Mouse (Mus musculus): ENCODE measurements around the gene Ccnd2. TPM values are rescaled to one million over a fixed set of nuclear protein-coding genes. Genes with fewer than 3 reads are reported as not detected.
A peak's percentile ranks its signal among the peaks of the same experiment; 100 is the strongest.

Gene Ccnd2
- polyA plus RNA-seq (2015; fragmentation: Nextera tagmentation; extraction: Ambion mirVana): 270 and 302 TPM in 2 replicates

DNA sequence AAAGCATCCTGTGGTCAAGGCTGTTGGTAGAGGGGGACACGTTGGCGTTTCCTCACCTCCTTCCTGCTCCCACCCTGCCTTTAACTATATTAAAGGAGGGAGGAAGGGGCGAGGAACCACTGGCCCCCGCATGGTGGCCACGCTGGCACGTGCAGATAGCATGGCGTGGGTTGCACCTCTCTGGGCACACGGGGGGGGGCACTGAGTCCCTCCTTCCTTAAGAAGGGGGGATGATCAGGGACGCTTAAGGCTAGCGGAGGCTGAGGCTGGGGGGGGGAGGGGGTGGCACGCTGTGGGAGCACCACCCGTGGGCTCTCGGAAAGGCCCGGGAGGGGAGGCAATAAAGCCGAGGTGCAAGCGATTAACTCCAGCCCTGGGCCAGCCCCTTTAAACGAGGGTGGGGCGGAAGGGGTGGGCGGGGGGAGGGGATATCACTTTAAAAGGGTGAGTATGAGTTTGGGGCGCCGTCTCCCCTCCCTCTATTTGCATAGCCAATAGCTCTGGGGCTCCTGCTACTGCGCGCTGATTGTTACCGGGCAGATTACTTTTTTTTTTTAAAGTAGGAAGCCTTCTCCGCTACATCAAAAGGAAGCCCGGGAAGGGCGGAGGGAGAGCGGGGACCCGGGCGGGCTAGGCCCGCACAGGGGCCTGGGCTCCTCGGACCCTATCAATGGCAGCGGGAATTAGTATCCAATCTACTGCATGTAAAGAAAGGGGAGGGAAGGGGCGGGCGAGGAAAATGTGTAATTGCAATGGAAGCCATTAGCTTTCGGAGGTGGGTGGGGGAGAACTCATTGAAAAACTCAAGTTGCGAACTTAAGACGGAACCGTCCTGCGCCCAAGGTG lies at the start of gene Ccnd2:
TSS of gene Ccnd2 (minus strand) at position 88 of the 846 bp plus-strand sequence.
- peak; percentile 37 for ATAC-seq (ENCODE audit: low FRiP score)
- under 1% methylated on average over 40 of the region's 40 CpGs for WGBS
- Histone ChIP-seq H3K27me3 (peaks cover 80% of the 10 kb centered on the region), H3K36me3 (no peaks in the 10 kb centered on the region), H3K4me1 (replicated peaks) (peaks cover 73% of the 10 kb centered on the region), H3K4me2 (peak within 1 kb of the TSS; percentile 74), H3K27ac (peak within 1 kb of the TSS; percentile 40; the same call in 1 of the 2 replicates), H3K9me3 (no peaks in the 10 kb centered on the region), H3K9ac (peak within 1 kb of the TSS; percentile 55), H3K4me3 (peak within 1 kb of the TSS; percentile 47)

- no peak overlapping the region for H3K27ac ChIP-seq
- H3K9ac ChIP-seq: no peak overlapping the region
- no peaks in the 10 kb centered on the region for H3K27me3 ChIP-seq
- H3K9me3 ChIP-seq: no peaks in the 10 kb centered on the region
- H3K4me2 ChIP-seq: no peak overlapping the region
- no peak for ATAC-seq (ENCODE audit: low FRiP score)
- H3K36me3 ChIP-seq: no peaks in the 10 kb centered on the region
- no peak overlapping the region for H3K4me3 ChIP-seq
- 87% methylated on average over 2 of the region's 2 CpGs for WGBS
- no peaks in the 10 kb centered on the region for H3K4me1 ChIP-seq (replicated peaks)
These were observed 45.0 kb upstream of the Ccnd2 start for GRCm38 (mm10) chr6:127196985-127197384.

- H3K27me3 ChIP-seq: no peaks in the 10 kb centered on the region
- peaks cover 26% of the 10 kb centered on the region for H3K4me1 ChIP-seq (replicated peaks)
- no peak overlapping the region for H3K9ac ChIP-seq
- no peaks in the 10 kb centered on the region for H3K9me3 ChIP-seq
- H3K27ac ChIP-seq: no peak overlapping the region
- no peak overlapping the region for H3K4me2 ChIP-seq
- 77% methylated on average over 12 of the region's 12 CpGs for WGBS
- ATAC-seq (ENCODE audit: low FRiP score): no peak
- no peak overlapping the region for H3K4me3 ChIP-seq
- H3K36me3 ChIP-seq: no peaks in the 10 kb centered on the region
These were observed 29.3 kb upstream of the Ccnd2 start for GRCm38 (mm10) chr6:127181296-127181695.

- no peak overlapping the region for H3K9ac ChIP-seq
- H3K27ac ChIP-seq: no peak overlapping the region
- 52% methylated on average over 12 of the region's 12 CpGs for WGBS
- H3K27me3 ChIP-seq: no peaks in the 10 kb centered on the region
- ATAC-seq (ENCODE audit: low FRiP score): no peak
- peaks cover 26% of the 10 kb centered on the region for H3K4me1 ChIP-seq (replicated peaks)
- no peak overlapping the region for H3K4me3 ChIP-seq
- H3K36me3 ChIP-seq: no peaks in the 10 kb centered on the region
- no peaks in the 10 kb centered on the region for H3K9me3 ChIP-seq
- H3K4me2 ChIP-seq: no peak overlapping the region
These were observed 27.2 kb upstream of the Ccnd2 start for GRCm38 (mm10) chr6:127179056-127179759.

DNA sequence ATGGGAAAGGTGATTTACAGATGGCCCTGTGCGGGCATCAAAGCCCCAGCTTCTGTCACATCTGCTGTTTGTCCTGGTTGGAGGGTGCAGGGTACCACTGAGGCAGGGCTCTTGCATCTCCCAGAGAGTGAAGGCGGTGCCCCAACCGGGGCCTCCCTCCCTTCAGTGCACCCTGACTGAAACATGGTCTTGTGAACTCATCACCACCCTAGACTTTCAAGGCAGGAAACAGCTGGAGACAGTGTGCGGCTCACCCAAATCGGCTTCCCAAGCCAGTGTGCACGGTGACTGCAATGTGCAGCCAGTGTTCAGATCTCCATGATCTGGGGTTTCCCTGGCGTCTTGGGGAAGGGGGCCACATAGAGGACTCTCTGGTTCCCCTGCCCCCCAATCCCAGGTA lies 26.0 kb upstream of the Ccnd2 start:
- Histone ChIP-seq H3K36me3 (no peaks in the 10 kb centered on the region), H3K4me3 (no peak overlapping the region), H3K9me3 (no peaks in the 10 kb centered on the region), H3K4me2 (no peak overlapping the region), H3K4me1 (replicated peaks) (peaks cover 26% of the 10 kb centered on the region), H3K9ac (no peak overlapping the region), H3K27me3 (0 out of 2 replicates have a peak, but pooled peaks cover 3% of the 10 kb centered on the region), H3K27ac (no peak overlapping the region)
- ATAC-seq (ENCODE audit: low FRiP score): no peak
- 83% methylated on average over 7 of the region's 7 CpGs for WGBS

GRCm38 (mm10) chr6:127177441-127177840 lies 25.4 kb upstream of the Ccnd2 start:
- H3K36me3 ChIP-seq: no peaks in the 10 kb centered on the region
- no peak overlapping the region for H3K4me3 ChIP-seq
- H3K4me2 ChIP-seq: no peak overlapping the region
- whole genome bisulfite sequencing: 30% methylated on average over 4 of the region's 4 CpGs
- H3K27me3 ChIP-seq: 0 out of 2 replicates have a peak, but pooled peaks cover 3% of the 10 kb centered on the region
- peaks cover 26% of the 10 kb centered on the region for H3K4me1 ChIP-seq (replicated peaks)
- H3K9ac ChIP-seq: no peak overlapping the region
- no peak overlapping the region for H3K27ac ChIP-seq
- no peaks in the 10 kb centered on the region for H3K9me3 ChIP-seq
- no peak for ATAC-seq (ENCODE audit: low FRiP score)

DNA sequence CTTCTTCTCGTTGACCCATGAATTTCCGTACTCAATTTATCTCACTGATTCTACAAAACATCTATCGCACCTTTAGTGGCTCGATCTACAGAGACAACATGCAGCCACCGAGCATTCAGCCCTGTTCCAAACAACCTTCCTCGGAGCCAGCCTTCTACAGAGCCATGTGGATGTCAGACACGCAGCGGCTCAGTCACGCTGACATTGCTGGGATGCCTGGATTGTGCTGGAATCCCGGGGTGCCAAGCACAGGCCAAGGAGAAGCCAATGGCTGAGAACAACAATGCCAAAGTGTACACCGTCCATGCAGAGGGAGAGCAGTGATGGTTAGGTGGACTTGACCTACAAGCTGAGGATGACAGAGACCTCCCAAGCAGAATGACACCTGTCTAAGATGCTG lies 20.5 kb upstream of the Ccnd2 start:
- Histone ChIP-seq H3K36me3 (no peaks in the 10 kb centered on the region), H3K4me3 (no peak overlapping the region), H3K4me2 (no peak overlapping the region), H3K27ac (no peak overlapping the region), H3K9ac (no peak overlapping the region), H3K27me3 (0 out of 2 replicates have a peak, but pooled peaks cover 3% of the 10 kb centered on the region), H3K9me3 (no peaks in the 10 kb centered on the region), H3K4me1 (replicated peaks) (peaks cover 5% of the 10 kb centered on the region)
- 86% methylated on average over 11 of the region's 11 CpGs for WGBS
- ATAC-seq (ENCODE audit: low FRiP score): no peak

DNA sequence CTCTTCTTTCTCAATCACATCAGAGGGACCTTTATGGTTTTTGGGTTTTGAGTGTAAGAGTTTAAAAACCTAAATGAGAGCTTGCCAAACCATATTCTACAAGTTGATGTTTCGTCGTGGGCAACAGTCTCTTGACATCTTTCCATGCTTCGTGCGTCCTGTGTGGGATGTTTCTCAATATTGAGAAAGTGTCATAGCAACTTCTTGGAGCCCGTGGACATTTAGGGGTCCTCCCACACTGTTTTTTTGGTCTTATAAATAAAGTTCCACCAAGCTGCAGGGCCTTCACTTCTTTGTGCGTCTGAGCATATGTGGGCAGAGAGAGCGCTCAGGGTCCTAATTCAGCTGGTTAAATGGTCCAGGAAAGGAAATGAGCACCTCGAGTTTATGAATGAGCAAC lies 18.7 kb upstream of the Ccnd2 start:
- ATAC-seq (ENCODE audit: low FRiP score): no peak
- H3K36me3 ChIP-seq: no peaks in the 10 kb centered on the region
- no peak overlapping the region for H3K9ac ChIP-seq
- no peaks in the 10 kb centered on the region for H3K9me3 ChIP-seq
- H3K4me1 ChIP-seq (replicated peaks): no peaks in the 10 kb centered on the region
- H3K4me2 ChIP-seq: no peak overlapping the region
- WGBS: 88% methylated on average over 8 of the region's 8 CpGs
- no peak overlapping the region for H3K27ac ChIP-seq
- H3K4me3 ChIP-seq: no peak overlapping the region
- H3K27me3 ChIP-seq: 0 out of 2 replicates have a peak, but pooled peaks cover 3% of the 10 kb centered on the region

DNA sequence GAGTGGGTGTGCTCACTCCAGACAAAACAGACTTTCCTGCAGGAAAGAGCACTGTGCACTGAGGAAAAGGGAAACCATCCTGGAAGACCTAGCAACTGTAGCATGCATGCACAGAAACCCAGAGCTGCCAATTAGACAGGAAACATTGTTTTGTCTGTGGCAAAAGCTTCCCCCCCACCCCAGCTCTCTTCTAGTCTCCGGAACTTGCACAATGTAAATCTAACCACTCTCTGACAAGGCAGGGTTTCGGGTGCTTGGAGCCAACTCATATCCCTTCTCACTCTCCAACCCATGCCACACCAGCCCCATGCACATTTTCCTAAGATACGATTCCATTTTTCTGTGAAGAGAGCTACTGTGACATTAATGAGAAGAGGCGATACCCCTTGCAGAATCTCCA lies 13.7 kb upstream of the Ccnd2 start:
- H3K9ac ChIP-seq: no peak overlapping the region
- H3K4me1 ChIP-seq (replicated peaks): no peaks in the 10 kb centered on the region
- H3K4me3 ChIP-seq: no peak overlapping the region
- H3K27me3 ChIP-seq: peaks cover 3% of the 10 kb centered on the region; the same call in 1 of the 2 replicates
- no peak for ATAC-seq (ENCODE audit: low FRiP score)
- no peak overlapping the region for H3K27ac ChIP-seq
- H3K9me3 ChIP-seq: no peaks in the 10 kb centered on the region
- H3K36me3 ChIP-seq: no peaks in the 10 kb centered on the region
- 79% methylated on average over 4 of the region's 4 CpGs for WGBS
- no peak overlapping the region for H3K4me2 ChIP-seq

DNA sequence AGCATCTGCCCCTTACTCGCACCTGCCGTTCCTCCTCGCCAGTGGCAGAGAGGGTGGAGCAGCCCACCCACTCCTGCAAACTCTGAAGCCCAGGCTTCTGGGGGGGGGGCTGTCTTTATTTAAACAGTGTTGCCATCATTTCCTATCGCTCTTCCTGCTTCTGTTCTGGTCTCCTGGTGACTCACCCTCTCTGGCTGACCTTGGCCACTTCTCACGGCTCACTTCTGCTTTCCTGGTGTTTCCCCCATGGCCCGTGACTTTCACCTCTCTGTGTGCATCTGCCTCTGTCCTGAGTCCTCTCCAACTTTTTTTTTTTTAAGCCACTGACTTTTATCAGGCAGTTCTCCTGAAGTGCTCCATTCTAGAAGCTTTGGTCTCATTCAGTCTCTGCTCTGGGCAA lies 10.8 kb upstream of the Ccnd2 start:
- H3K9ac ChIP-seq: no peak overlapping the region
- H3K9me3 ChIP-seq: no peaks in the 10 kb centered on the region
- peaks cover 8% of the 10 kb centered on the region for H3K27me3 ChIP-seq
- 64% methylated on average over 6 of the region's 6 CpGs for WGBS
- no peak overlapping the region for H3K4me2 ChIP-seq
- H3K4me1 ChIP-seq (replicated peaks): no peaks in the 10 kb centered on the region
- no peaks in the 10 kb centered on the region for H3K36me3 ChIP-seq
- no peak overlapping the region for H3K27ac ChIP-seq
- no peak overlapping the region for H3K4me3 ChIP-seq
- ATAC-seq (ENCODE audit: low FRiP score): no peak

GRCm38 (mm10) chr6:127157321-127157720 lies 5.3 kb upstream of the Ccnd2 start:
- no peak for ATAC-seq (ENCODE audit: low FRiP score)
- Histone ChIP-seq H3K27ac (no peak overlapping the region), H3K4me3 (no peak overlapping the region), H3K4me1 (replicated peaks) (peaks cover 35% of the 10 kb centered on the region), H3K36me3 (no peaks in the 10 kb centered on the region), H3K9ac (no peak overlapping the region), H3K4me2 (no peak overlapping the region), H3K9me3 (no peaks in the 10 kb centered on the region), H3K27me3 (peaks cover 54% of the 10 kb centered on the region)
- 56% methylated on average over 1 of the region's 1 CpGs for WGBS

GRCm38 (mm10) chr6:127155468-127155867 lies 3.5 kb upstream of the Ccnd2 start:
- no peak for ATAC-seq (ENCODE audit: low FRiP score)
- Histone ChIP-seq H3K36me3 (no peaks in the 10 kb centered on the region), H3K27ac (no peak overlapping the region), H3K27me3 (peaks cover 69% of the 10 kb centered on the region), H3K4me3 (peak overlapping the region; percentile 35), H3K4me2 (peak overlapping the region; percentile 74), H3K4me1 (replicated peaks) (peaks cover 53% of the 10 kb centered on the region), H3K9ac (peak overlapping the region; percentile 51; the same call in 1 of the 2 replicates), H3K9me3 (no peaks in the 10 kb centered on the region)
- WGBS: 1% methylated on average over 15 of the region's 15 CpGs

All from hindbrain, embryonic 13.5 days (tissue).